Mouse (Mus musculus): ENCODE data around the gene Gm26620. TPM values are rescaled to one million over a fixed set of nuclear protein-coding genes. Genes with fewer than 3 reads are reported as not detected.

Gm26620 gene
- polyA plus RNA-seq, 1 experiment from 2014 or later = 0.33 TPM

DNA sequence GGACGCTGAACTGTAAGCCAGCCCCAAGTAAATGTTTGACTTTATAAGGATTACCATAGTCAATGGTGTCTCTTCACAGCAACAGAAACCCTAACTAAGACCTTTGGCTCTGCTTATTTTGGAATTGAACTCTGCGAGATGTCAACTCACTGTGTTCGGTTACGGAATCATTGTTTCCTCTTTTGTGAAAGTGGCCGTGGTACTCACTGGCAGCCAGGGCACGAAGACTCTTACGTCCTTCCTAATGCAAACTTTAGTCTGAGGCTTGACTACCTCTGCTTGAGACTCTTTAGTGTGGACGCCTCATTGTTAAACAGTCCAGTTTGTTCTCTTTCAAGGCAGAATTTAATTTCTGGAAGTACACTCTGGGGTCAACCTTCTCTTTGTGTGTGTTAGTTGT, 34.4 kb downstream of the Gm26620 start:
- Histone ChIP-seq H3K4me3 (replicated peaks) (no peak overlapping the region), H3K4me1 (no peaks in the 10 kb centered on the region), H3K4me2 (replicated peaks) (no peak overlapping the region), H3K9me3 (replicated peaks) (no peaks in the 10 kb centered on the region), H3K9ac (no peak overlapping the region), H3K27me3 (no peaks in the 10 kb centered on the region), H3K27ac (replicated peaks) (no peak overlapping the region), H3K36me3 (no peaks in the 10 kb centered on the region)
- no peak for ATAC-seq (ENCODE audit: insufficient number of reproducible peaks, low FRiP score, low TSS enrichment, low read depth)
- WGBS = 93% methylated on average over 8 of the region's 8 CpGs

DNA sequence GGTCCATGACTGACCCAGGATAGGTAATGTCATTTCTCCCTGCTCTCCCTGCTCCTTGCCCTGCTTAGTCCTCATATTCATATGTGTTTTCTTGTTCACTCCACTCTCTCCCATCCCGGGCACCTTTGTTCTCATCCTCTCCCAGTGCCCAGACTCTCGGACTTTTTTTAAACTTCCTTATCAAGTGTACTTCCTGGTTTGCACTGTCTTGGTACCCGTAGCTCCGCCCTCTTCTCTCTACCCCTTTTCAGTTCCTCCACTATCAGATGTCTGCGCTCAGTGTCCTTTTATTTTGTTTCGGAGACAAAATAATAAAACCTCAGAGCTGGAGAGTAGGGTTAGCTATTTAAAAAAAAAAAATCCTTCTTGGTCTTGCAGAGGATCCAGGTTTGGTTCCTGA, 39.6 kb downstream of the Gm26620 start:
- H3K9me3 ChIP-seq (replicated peaks) = no peaks in the 10 kb centered on the region
- 82% methylated on average over 6 of the region's 6 CpGs for WGBS
- no peak for ATAC-seq (ENCODE audit: insufficient number of reproducible peaks, low FRiP score, low TSS enrichment, low read depth)
- no peak overlapping the region for H3K4me2 ChIP-seq (replicated peaks)
- H3K27ac ChIP-seq (replicated peaks) = no peak overlapping the region
- H3K27me3 ChIP-seq = no peaks in the 10 kb centered on the region
- H3K9ac ChIP-seq = no peak overlapping the region
- no peaks in the 10 kb centered on the region for H3K36me3 ChIP-seq
- no peak overlapping the region for H3K4me3 ChIP-seq (replicated peaks)
- no peaks in the 10 kb centered on the region for H3K4me1 ChIP-seq

- no peak overlapping the region for H3K4me3 ChIP-seq (replicated peaks)
- no peaks in the 10 kb centered on the region for H3K36me3 ChIP-seq
- H3K27me3 ChIP-seq = no peaks in the 10 kb centered on the region
- WGBS = 54% methylated on average over 6 of the region's 6 CpGs
- H3K4me2 ChIP-seq (replicated peaks) = no peak overlapping the region
- no peak overlapping the region for H3K27ac ChIP-seq (replicated peaks)
- ATAC-seq (ENCODE audit: insufficient number of reproducible peaks, low FRiP score, low TSS enrichment, low read depth) = no peak
- no peaks in the 10 kb centered on the region for H3K4me1 ChIP-seq
- no peaks in the 10 kb centered on the region for H3K9me3 ChIP-seq (replicated peaks)
- no peak overlapping the region for H3K9ac ChIP-seq
These were observed 42.1 kb downstream of the Gm26620 start for GRCm38 (mm10) chr1:170926941-170927340.

GRCm38 (mm10) chr1:170927378-170927777, 42.5 kb downstream of the Gm26620 start, which contains the start of gene Fcrla:
Gene Fcrla, minus strand, starts transcription at chr1:170927583.
- H3K27ac ChIP-seq (replicated peaks) = no peak within 1 kb of the TSS
- ATAC-seq (ENCODE audit: insufficient number of reproducible peaks, low FRiP score, low TSS enrichment, low read depth) = no peak
- no peaks in the 10 kb centered on the region for H3K4me1 ChIP-seq
- H3K4me2 ChIP-seq (replicated peaks) = no peak within 1 kb of the TSS
- no peaks in the 10 kb centered on the region for H3K36me3 ChIP-seq
- no peaks in the 10 kb centered on the region for H3K9me3 ChIP-seq (replicated peaks)
- H3K9ac ChIP-seq = no peak within 1 kb of the TSS
- WGBS = 72% methylated on average over 3 of the region's 3 CpGs
- no peak within 1 kb of the TSS for H3K4me3 ChIP-seq (replicated peaks)
- H3K27me3 ChIP-seq = no peaks in the 10 kb centered on the region

DNA sequence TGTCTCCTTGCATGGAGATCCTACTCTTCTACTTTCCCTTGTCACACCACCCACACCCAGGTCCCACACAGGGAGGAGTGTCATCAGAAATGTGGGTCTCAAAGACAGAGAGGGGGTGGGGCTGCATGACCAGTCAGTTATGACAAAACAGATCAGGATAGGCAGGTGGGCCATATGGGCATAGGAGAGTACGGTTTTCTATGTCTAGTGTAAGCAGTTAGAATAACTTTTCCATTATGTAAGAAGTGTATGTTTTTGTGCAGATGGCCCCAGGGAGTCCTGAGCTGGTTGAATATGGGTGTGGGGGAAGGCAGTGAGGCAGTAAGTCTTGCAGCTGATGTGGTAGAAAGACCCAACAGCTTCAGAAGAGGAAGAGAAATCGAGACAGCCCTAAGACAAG, 43.6 kb downstream of the Gm26620 start:
- no peak for ATAC-seq (ENCODE audit: insufficient number of reproducible peaks, low FRiP score, low TSS enrichment, low read depth)
- H3K9me3 ChIP-seq (replicated peaks) = no peaks in the 10 kb centered on the region
- 55% methylated on average over 2 of the region's 2 CpGs for WGBS

GRCm38 (mm10) chr1:170929245-170929644, 44.4 kb downstream of the Gm26620 start:
- H3K4me3 ChIP-seq (replicated peaks) = no peak overlapping the region
- no peak overlapping the region for H3K4me2 ChIP-seq (replicated peaks)
- WGBS = 83% methylated on average over 4 of the region's 4 CpGs
- H3K27me3 ChIP-seq = no peaks in the 10 kb centered on the region
- no peaks in the 10 kb centered on the region for H3K9me3 ChIP-seq (replicated peaks)
- H3K9ac ChIP-seq = no peak overlapping the region
- no peak overlapping the region for H3K27ac ChIP-seq (replicated peaks)
- no peaks in the 10 kb centered on the region for H3K4me1 ChIP-seq
- no peak for ATAC-seq (ENCODE audit: insufficient number of reproducible peaks, low FRiP score, low TSS enrichment, low read depth)
- H3K36me3 ChIP-seq = no peaks in the 10 kb centered on the region

More for the DNA sequence above, 43.6 kb downstream of the Gm26620 start:
- H3K27ac ChIP-seq (replicated peaks) = no peak overlapping the region
- H3K27me3 ChIP-seq = no peaks in the 10 kb centered on the region
- no peak overlapping the region for H3K4me3 ChIP-seq (replicated peaks)
- H3K9ac ChIP-seq = no peak overlapping the region
- H3K4me2 ChIP-seq (replicated peaks) = no peak overlapping the region
- H3K4me1 ChIP-seq = no peaks in the 10 kb centered on the region
- H3K36me3 ChIP-seq = no peaks in the 10 kb centered on the region

DNA sequence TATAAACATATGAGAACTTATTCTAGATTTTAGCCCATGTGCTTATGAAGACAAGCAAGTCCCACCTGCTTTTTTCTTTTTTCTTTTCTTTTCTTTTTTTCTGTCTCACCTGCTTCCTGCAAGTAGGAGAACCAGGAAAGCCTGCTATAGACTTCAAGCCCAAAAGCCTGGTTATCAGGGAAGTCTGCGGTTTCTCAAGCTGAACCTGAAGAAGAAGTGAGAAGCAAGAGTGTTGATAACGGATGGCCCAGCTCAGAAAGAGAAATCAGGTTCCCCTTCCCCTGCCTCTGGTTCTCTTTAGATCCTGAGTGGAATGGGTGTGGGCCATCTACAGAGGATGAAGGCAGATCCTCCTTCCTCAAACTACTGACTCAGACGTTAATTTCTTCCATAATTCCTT, 47.2 kb downstream of the Gm26620 start:
- Histone ChIP-seq H3K9ac (no peak overlapping the region), H3K27ac (replicated peaks) (no peak overlapping the region), H3K36me3 (no peaks in the 10 kb centered on the region), H3K9me3 (replicated peaks) (no peaks in the 10 kb centered on the region), H3K4me1 (no peaks in the 10 kb centered on the region), H3K27me3 (no peaks in the 10 kb centered on the region), H3K4me2 (replicated peaks) (no peak overlapping the region), H3K4me3 (replicated peaks) (no peak overlapping the region)
- WGBS = 75% methylated on average over 3 of the region's 3 CpGs
- ATAC-seq (ENCODE audit: insufficient number of reproducible peaks, low FRiP score, low TSS enrichment, low read depth) = no peak

- no peak overlapping the region for H3K4me3 ChIP-seq (replicated peaks)
- whole genome bisulfite sequencing = 63% methylated on average over 6 of the region's 6 CpGs
- H3K27ac ChIP-seq (replicated peaks) = no peak overlapping the region
- no peaks in the 10 kb centered on the region for H3K4me1 ChIP-seq
- H3K9me3 ChIP-seq (replicated peaks) = no peaks in the 10 kb centered on the region
- no peaks in the 10 kb centered on the region for H3K36me3 ChIP-seq
- H3K4me2 ChIP-seq (replicated peaks) = no peak overlapping the region
- no peak for ATAC-seq (ENCODE audit: insufficient number of reproducible peaks, low FRiP score, low TSS enrichment, low read depth)
- no peak overlapping the region for H3K9ac ChIP-seq
- H3K27me3 ChIP-seq = no peaks in the 10 kb centered on the region
These were observed 48.6 kb downstream of the Gm26620 start for GRCm38 (mm10) chr1:170933386-170933920.

- Histone ChIP-seq H3K4me2 (replicated peaks) (no peak overlapping the region), H3K36me3 (no peaks in the 10 kb centered on the region), H3K4me3 (replicated peaks) (no peak overlapping the region), H3K27ac (replicated peaks) (no peak overlapping the region), H3K27me3 (no peaks in the 10 kb centered on the region), H3K9me3 (replicated peaks) (no peaks in the 10 kb centered on the region), H3K4me1 (no peaks in the 10 kb centered on the region), H3K9ac (no peak overlapping the region)
- no peak for ATAC-seq (ENCODE audit: insufficient number of reproducible peaks, low FRiP score, low TSS enrichment, low read depth)
- 76% methylated on average over 1 of the region's 1 CpGs for WGBS
These were observed 49.1 kb downstream of the Gm26620 start for GRCm38 (mm10) chr1:170933940-170934339.

- no peak overlapping the region for H3K27ac ChIP-seq (replicated peaks)
- no peak overlapping the region for H3K9ac ChIP-seq
- no peaks in the 10 kb centered on the region for H3K9me3 ChIP-seq (replicated peaks)
- no peaks in the 10 kb centered on the region for H3K27me3 ChIP-seq
- no peak overlapping the region for H3K4me3 ChIP-seq (replicated peaks)
- 79% methylated on average over 2 of the region's 2 CpGs for WGBS
- no peak overlapping the region for H3K4me2 ChIP-seq (replicated peaks)
- no peaks in the 10 kb centered on the region for H3K4me1 ChIP-seq
- no peak for ATAC-seq (ENCODE audit: insufficient number of reproducible peaks, low FRiP score, low TSS enrichment, low read depth)
- no peaks in the 10 kb centered on the region for H3K36me3 ChIP-seq
These were observed 49.5 kb downstream of the Gm26620 start for GRCm38 (mm10) chr1:170934383-170934782.
